Mouse (Mus musculus) layer of hippocampus, adult 2 months (tissue): ENCODE measurements at regions not wholly inside any gene's neighbourhood (a gene's known extent, or its start where the extent isn't known, plus 50 kb on each side); places are given as distances from the start of the nearest gene placed in this dataset.
A peak's percentile ranks its signal among the peaks of the same experiment; 100 is the strongest.

Experiments used
- DNase-seq, 2 experiments: peaks; one replicate each; pipeline ENCODE4 v3.0.0; 2022; ENCODE audit warnings: low spot score in 2 of 2
- H3K27ac ChIP-seq: fragments of 200-600 bp; 2 replicates; pipeline ENCODE4 v1.8.1; 2022
- H3K4me3 ChIP-seq: fragments of 200-600 bp; 2 replicates; pipeline ENCODE4 v1.8.1; 2022; ENCODE audit warnings: mild to moderate bottlenecking
- CTCF ChIP-seq: fragments of 200-600 bp; conservative IDR thresholded peaks from 2 replicates; pipeline ENCODE4 v1.8.1; 2022; ENCODE audit warnings: antibody characterized with exemption, mild to moderate bottlenecking, moderate library complexity

- no peak overlapping the region for H3K4me3 ChIP-seq
- no peak overlapping the region for H3K27ac ChIP-seq
- DNase-seq, result no peak
- no peak for TF ChIP-seq CTCF
Observed at GRCm38 (mm10) chr12:71370091-71370490, 60.4 kb downstream of the Dact1 start.

- no peak for TF ChIP-seq CTCF
- no peak for DNase-seq
- H3K4me3 ChIP-seq, result no peak overlapping the region
- H3K27ac ChIP-seq, result no peak overlapping the region
Observed at GRCm38 (mm10) chr12:71371948-71372347, 62.3 kb downstream of the Dact1 start.

- Histone ChIP-seq H3K4me3 (no peak overlapping the region), H3K27ac (no peak overlapping the region)
- no peak for DNase-seq
- TF ChIP-seq CTCF, result no peak
Observed at GRCm38 (mm10) chr12:71373633-71374032, 63.9 kb downstream of the Dact1 start.

GRCm38 (mm10) chr12:71376446-71376845, 66.8 kb downstream of the Dact1 start:
- DNase-seq, result peak in 1 of 2 experiments; percentile 37
- TF ChIP-seq CTCF, result no peak
- peak overlapping the region; percentile 43 for H3K4me3 ChIP-seq
- H3K27ac ChIP-seq, result no peak overlapping the region

GRCm38 (mm10) chr12:71376966-71377365, 67.3 kb downstream of the Dact1 start:
- TF ChIP-seq CTCF, result no peak
- H3K27ac ChIP-seq, result no peak overlapping the region
- peak overlapping the region; percentile 43 for H3K4me3 ChIP-seq
- no peak for DNase-seq

GRCm38 (mm10) chr12:71379626-71380423, 70.1 kb downstream of the Dact1 start:
- H3K4me3 ChIP-seq, result no peak overlapping the region
- no peak for DNase-seq
- no peak overlapping the region for H3K27ac ChIP-seq
- no peak for TF ChIP-seq CTCF

GRCm38 (mm10) chr12:71380424-71380761, 70.7 kb downstream of the Dact1 start:
- no peak for TF ChIP-seq CTCF
- H3K27ac ChIP-seq, result no peak overlapping the region
- no peak overlapping the region for H3K4me3 ChIP-seq
- no peak for DNase-seq

- no peak for TF ChIP-seq CTCF
- no peak for DNase-seq
Observed at GRCm38 (mm10) chr12:71386251-71386650, 76.6 kb downstream of the Dact1 start.

GRCm38 (mm10) chr12:71391481-71391880, 81.8 kb downstream of the Dact1 start:
- no peak for TF ChIP-seq CTCF
- Histone ChIP-seq H3K4me3 (no peak overlapping the region), H3K27ac (no peak overlapping the region)
- no peak for DNase-seq

More at GRCm38 (mm10) chr12:71386251-71386650, 76.6 kb downstream of the Dact1 start:
- H3K4me3 ChIP-seq, result no peak overlapping the region
- H3K27ac ChIP-seq, result no peak overlapping the region

GRCm38 (mm10) chr12:71393752-71394151, 84.1 kb downstream of the Dact1 start:
- no peak for DNase-seq
- no peak overlapping the region for H3K4me3 ChIP-seq
- no peak for TF ChIP-seq CTCF
- H3K27ac ChIP-seq, result no peak overlapping the region

- Histone ChIP-seq H3K4me3 (no peak overlapping the region), H3K27ac (no peak overlapping the region)
- TF ChIP-seq CTCF, result no peak
- DNase-seq, result no peak
Observed at GRCm38 (mm10) chr12:71397456-71397855, 87.8 kb downstream of the Dact1 start.

GRCm38 (mm10) chr12:71398701-71399100, 89.0 kb downstream of the Dact1 start:
- TF ChIP-seq CTCF, result no peak
- Histone ChIP-seq H3K4me3 (no peak overlapping the region), H3K27ac (no peak overlapping the region)
- DNase-seq, result no peak

- TF ChIP-seq CTCF, result no peak
- H3K27ac ChIP-seq, result no peak overlapping the region
- H3K4me3 ChIP-seq, result no peak overlapping the region
- DNase-seq, result no peak
Observed at GRCm38 (mm10) chr12:71400201-71400600, 90.5 kb downstream of the Dact1 start.
